Mouse (Mus musculus) thymus, adult 2 months (tissue): ENCODE measurements around the gene Cpsf4. TPM values are rescaled to one million over a fixed set of nuclear protein-coding genes. Genes with fewer than 3 reads are reported as not detected.
A peak's percentile ranks its signal among the peaks of the same experiment; 100 is the strongest.

Experiments
- DNase-seq: peaks from one replicate; pipeline ENCODE4 v3.0.0; 2021
- H3K27ac ChIP-seq: fragments of 200-500 bp; 2 replicates; pipeline ENCODE4 v1.5.1; 2012; ENCODE audit warnings: low read length, control low read depth; ENCODE audit not compliant: control insufficient read depth, insufficient read depth
- H3K27me3 ChIP-seq: fragments of 200-500 bp; 2 replicates; pipeline ENCODE4 v1.6.1; 2012; ENCODE audit warnings: mild to moderate bottlenecking, low read length, moderate library complexity, mixed read lengths; ENCODE audit not compliant: control insufficient read depth, insufficient read depth
- H3K36me3 ChIP-seq: fragments of 200-500 bp; 2 replicates; pipeline ENCODE4 v1.6.1; 2012; ENCODE audit warnings: mild to moderate bottlenecking, low read length, moderate library complexity; ENCODE audit not compliant: control insufficient read depth, insufficient read depth
- H3K4me1 ChIP-seq: fragments of 200-500 bp; replicated peaks from 2 replicates; pipeline ENCODE4 v1.6.1; 2012; ENCODE audit warnings: low read length; ENCODE audit not compliant: control insufficient read depth, insufficient read depth
- H3K4me3 ChIP-seq: fragments of 200-500 bp; 2 replicates; pipeline ENCODE4 v1.5.1; 2012; ENCODE audit warnings: mild to moderate bottlenecking, low read length, control low read depth, moderate library complexity; ENCODE audit not compliant: control insufficient read depth, insufficient read depth
- CTCF ChIP-seq: fragments of 200-500 bp; IDR thresholded peaks from 2 replicates; pipeline ENCODE4 v1.5.1; 2012; ENCODE audit warnings: mild to moderate bottlenecking, control low read depth, low read length, moderate library complexity, borderline replicate concordance; ENCODE audit not compliant: control insufficient read depth, poor library complexity, insufficient read depth; ENCODE audit errors: extremely low read depth
- POLR2A ChIP-seq: fragments of 200-500 bp; IDR thresholded peaks from 2 replicates; pipeline ENCODE4 v1.6.1; 2012; ENCODE audit warnings: mild to moderate bottlenecking, low read length, control low read depth, moderate library complexity; ENCODE audit not compliant: control insufficient read depth, poor library complexity, insufficient read depth; ENCODE audit errors: extremely low read depth
- WGBS: fragments of 180-500 bp; shearing (Covaris S2); methylation state at CpG from one replicate; pipeline ENCODE4 v1.1.7; 2018; 5-methylcytosine and 5-hydroxymethylcytosine counted together
- polyA plus RNA-seq: library from polyadenylated mRNA; depleted of rRNA; stranded (reverse); fragments of >200 nt; gene quantifications from 2 replicates; pipeline ENCODE4 v1.2.3, GENCODE M21; 2012

Gene Cpsf4
- polyA plus RNA-seq, 1 experiment = 66.0 TPM

DNA sequence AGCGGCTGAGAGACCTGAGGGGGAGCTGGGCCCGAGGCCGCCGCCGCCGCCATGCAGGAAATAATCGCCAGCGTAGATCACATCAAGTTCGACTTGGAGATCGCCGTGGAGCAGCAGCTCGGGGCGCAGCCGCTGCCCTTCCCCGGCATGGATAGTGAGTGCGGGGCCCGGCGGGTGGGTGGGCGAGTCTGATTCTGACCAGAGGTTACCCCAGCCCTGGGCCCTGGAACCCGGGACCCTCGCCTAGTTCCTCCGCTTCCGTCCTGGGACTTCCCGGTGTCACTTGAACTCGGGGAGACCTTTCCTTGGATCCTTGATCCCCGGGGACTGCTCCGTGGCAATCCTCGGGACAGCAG lies 271 bp downstream of the Cpsf4 start:
- no peak for DNase-seq
- Histone ChIP-seq H3K27me3 (no peaks in the 10 kb centered on the region), H3K4me3 (peak overlapping the region; percentile 65), H3K27ac (no peak overlapping the region), H3K4me1 (peaks cover 10% of the 10 kb centered on the region), H3K36me3 (no peaks in the 10 kb centered on the region)
- under 1% methylated on average over 28 of the region's 28 CpGs for WGBS
- TF ChIP-seq CTCF = no peak
- TF ChIP-seq POLR2A = no peak

DNA sequence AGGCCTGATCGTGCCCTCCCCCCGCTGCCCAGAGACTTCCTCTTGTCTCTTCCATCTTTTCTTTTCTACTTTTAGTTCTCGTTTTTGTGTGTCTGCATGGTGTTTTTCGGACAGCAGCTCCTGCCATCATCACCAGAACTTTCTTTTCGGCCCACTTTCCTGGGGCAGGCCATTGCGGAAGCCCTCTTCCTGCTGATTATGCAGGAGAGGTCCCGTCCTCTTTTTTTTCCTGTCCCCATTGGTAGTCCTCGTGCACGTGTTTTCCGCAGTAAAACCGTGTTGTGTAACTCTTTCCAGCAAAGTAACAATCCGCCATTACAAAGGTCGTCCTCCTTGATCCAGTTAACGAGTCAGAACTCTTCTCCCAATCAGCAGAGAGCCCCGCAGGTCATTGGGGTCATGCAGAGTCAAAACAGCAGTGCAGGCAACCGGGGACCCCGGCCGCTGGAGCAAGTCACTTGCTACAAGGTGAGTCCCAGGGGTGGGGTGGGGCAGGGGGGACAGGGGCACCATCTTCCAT lies 11.5 kb downstream of the Cpsf4 start:
- TF ChIP-seq CTCF = no peak
- TF ChIP-seq POLR2A = no peak

DNA sequence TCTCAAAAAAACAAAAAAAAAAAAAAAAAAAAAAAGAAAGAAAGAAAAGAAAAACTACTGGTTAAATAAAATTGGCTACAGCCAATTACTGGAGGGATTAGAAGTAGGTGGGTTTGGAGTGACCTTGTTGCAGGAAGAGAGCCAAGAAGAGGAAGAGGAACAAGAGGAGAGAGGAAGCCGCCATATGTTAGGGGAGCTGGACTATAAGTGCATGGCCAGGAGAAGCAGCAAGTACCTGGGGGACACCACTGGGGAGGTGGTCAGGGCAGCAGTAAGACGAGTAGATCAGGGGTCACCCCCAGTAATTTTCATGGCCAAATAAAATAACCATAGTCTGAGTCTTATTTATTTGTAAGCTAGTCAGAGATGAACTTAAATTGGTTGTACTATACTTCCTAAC lies 18.2 kb downstream of the Cpsf4 start:
- no peak for TF ChIP-seq POLR2A
- TF ChIP-seq CTCF = no peak
- Histone ChIP-seq H3K27ac (no peak overlapping the region), H3K4me3 (no peak overlapping the region), H3K4me1 (peaks cover 4% of the 10 kb centered on the region; the same call in 1 of the 2 replicates), H3K36me3 (peaks cover 62% of the 10 kb centered on the region), H3K27me3 (no peaks in the 10 kb centered on the region)
- no peak for DNase-seq
- 92% methylated on average over 2 of the region's 2 CpGs for WGBS

More for the DNA sequence above, 11.5 kb downstream of the Cpsf4 start:
- H3K36me3 ChIP-seq = peaks cover 76% of the 10 kb centered on the region
- 88% methylated on average over 18 of the region's 18 CpGs for WGBS
- no peaks in the 10 kb centered on the region for H3K27me3 ChIP-seq
- H3K4me1 ChIP-seq = no peaks in the 10 kb centered on the region
- no peak for DNase-seq
- no peak overlapping the region for H3K27ac ChIP-seq
- H3K4me3 ChIP-seq = no peak overlapping the region

DNA sequence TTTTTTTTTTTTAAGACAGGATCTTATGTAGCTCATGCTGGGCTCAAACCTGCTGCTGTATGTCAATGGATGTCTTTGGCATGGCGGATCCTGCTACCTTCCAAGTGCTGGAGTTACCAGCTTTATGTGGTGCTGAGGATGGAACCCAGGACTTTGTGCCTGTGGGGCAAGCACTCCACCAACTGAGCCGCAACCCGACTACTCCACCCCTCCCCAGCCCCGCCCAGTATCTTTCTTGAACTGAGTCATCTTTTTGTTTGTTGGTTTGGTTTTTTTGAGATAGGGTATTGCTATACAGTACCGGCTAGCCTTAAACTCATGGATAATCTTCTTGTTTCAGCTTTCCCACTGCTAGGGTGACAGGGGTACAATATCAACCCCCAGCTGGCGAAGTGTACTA lies 22.4 kb downstream of the Cpsf4 start:
- Histone ChIP-seq H3K4me3 (no peak overlapping the region), H3K27ac (no peak overlapping the region)

DNA sequence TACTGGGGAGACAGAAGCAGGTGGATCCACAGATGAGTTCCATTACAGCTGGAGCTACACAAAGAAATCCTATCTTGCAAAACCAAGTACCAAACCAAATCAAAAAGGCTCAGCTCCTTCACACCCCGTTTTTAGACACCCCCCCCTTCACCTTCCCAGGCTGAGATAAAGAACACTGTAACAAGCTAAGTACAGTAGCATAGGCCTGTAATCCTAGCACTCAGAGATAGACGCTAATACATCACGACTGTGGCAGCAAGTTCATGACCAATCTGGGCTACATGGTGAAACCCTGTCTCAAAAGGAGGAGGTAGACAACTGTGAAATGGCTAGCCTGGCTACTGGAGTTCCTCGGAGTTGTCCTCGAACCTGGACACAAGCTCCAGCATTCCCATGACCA lies 23.4 kb downstream of the Cpsf4 start:
- no peak overlapping the region for H3K27ac ChIP-seq
- no peak for DNase-seq
- peaks cover 33% of the 10 kb centered on the region for H3K36me3 ChIP-seq
- no peak overlapping the region; the same call in 1 of the 2 replicates for H3K4me3 ChIP-seq
- H3K4me1 ChIP-seq = peaks cover 11% of the 10 kb centered on the region
- H3K27me3 ChIP-seq = no peaks in the 10 kb centered on the region
- WGBS = 29% methylated on average over 5 of the region's 5 CpGs
- TF ChIP-seq CTCF (no peak), POLR2A (no peak)

More for the DNA sequence above, 22.4 kb downstream of the Cpsf4 start:
- WGBS = 96% methylated on average over 6 of the region's 6 CpGs
- no peak for DNase-seq
- Histone ChIP-seq H3K36me3 (peaks cover 33% of the 10 kb centered on the region), H3K4me1 (peaks cover 11% of the 10 kb centered on the region), H3K27me3 (no peaks in the 10 kb centered on the region)
- TF ChIP-seq POLR2A (no peak), CTCF (no peak)

DNA sequence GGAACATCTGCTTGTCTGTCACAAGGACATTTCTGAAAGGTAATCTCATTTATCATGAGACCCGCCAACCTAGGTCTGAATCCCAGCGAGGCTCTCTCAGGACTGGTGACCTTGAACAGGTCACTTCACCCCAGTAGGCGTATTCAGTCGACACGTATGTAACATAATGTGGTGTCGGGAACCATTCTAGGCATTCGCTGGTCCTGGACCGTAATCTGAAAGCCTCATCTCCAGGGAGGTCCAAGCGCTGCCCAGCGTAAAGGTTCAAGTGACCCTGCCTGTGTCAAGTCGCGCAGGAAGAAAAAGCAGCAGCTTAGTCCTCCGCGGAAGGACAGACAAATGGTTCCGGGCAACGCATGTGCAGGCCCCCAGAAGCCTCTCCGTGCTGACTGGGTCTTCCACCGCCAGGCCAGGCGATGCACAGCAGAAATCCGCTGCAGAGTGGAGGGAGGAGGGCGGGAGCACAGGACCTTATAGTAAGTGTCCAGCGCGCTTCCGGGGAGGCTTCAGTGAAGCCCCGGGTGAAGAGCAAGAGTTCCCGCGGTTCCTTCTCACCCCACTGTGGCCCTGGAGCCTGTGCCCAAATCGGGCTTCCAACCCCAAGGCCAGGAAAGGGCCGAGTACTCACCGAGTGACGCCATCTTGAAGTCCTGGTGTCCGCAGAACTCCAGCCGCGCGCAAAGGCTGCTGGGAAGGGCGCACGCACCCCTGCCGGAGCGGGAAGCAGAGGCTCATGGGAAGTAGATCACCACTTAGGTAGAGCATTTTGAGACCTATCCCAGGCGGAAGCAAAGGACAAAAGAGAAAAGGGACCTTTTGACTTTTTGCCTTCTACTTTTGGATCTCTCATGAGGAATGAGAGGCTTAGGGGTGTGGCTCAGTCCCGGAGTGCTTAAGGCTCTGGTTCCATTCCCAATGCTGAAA lies 24.1 kb downstream of the Cpsf4 start:
- DNase-seq = peak; percentile 91
- TF ChIP-seq CTCF (no peak), POLR2A (peak; percentile 59; the same call in 1 of the 2 replicates)
- H3K4me3 ChIP-seq = peak overlapping the region; percentile 80
- under 1% methylated on average over 41 of the region's 41 CpGs for WGBS
- H3K27me3 ChIP-seq = no peaks in the 10 kb centered on the region
- H3K27ac ChIP-seq = peak overlapping the region; percentile 4
- H3K36me3 ChIP-seq = peaks cover 33% of the 10 kb centered on the region
- H3K4me1 ChIP-seq = peaks cover 11% of the 10 kb centered on the region

DNA sequence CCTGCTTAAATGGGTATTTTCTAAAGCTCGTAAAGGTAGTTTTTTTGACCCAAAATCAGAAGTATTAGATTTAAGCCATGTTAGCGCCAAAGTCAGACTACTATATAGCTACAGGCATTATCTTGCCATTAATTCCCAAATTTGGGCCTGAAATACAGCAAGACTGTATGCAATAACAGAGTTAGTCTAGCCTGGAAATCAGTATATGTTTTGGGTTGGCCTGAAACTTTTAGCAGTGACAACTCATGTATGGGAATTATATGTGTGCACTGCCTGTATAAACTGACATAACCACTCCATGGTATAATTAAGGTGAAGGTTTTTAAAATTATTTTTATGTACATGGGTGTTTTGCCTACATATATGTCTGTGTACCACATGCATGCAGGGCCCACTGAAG lies 24.9 kb downstream of the Cpsf4 start, which contains the start of gene Atp5j2:
Gene Atp5j2, minus strand, starts transcription at position 101 of the 400 bp plus-strand sequence.
- H3K27me3 ChIP-seq = no peaks in the 10 kb centered on the region
- peaks cover 11% of the 10 kb centered on the region for H3K4me1 ChIP-seq
- DNase-seq = no peak
- peak within 1 kb of the TSS; percentile 4 for H3K27ac ChIP-seq
- TF ChIP-seq CTCF (no peak), POLR2A (no peak)
- peak within 1 kb of the TSS; percentile 80 for H3K4me3 ChIP-seq
- peaks cover 26% of the 10 kb centered on the region for H3K36me3 ChIP-seq
- 97% methylated on average over 2 of the region's 2 CpGs for WGBS
